Mouse (Mus musculus) gastrocnemius, adult 18-20 months (tissue): ENCODE data around the gene Ptpre. TPM values are rescaled to one million over a fixed set of nuclear protein-coding genes. Genes with fewer than 3 reads are reported as not detected.

Source experiments
- DNase-seq: peaks from one replicate; pipeline ENCODE4 v3.0.0; 2021; ENCODE audit warnings: low spot score
- total RNA-seq, 2 experiments: library from RNA; stranded (reverse); gene quantifications; 2 replicates each; pipeline ENCODE4 v1.2.3; 2021

The Ptpre gene
- total RNA-seq, 2 experiments from 2014 or later, result 0.84 to 1.5 TPM

- DNase-seq, result no peak
Measured at GRCm38 (mm10) chr7:135576329-135576728, 39.0 kb downstream of the Ptpre start.

- no peak for DNase-seq
Measured at GRCm38 (mm10) chr7:135578715-135579325, 41.5 kb downstream of the Ptpre start.

- DNase-seq, result no peak
Measured at GRCm38 (mm10) chr7:135580306-135581091, 43.2 kb downstream of the Ptpre start.

- no peak for DNase-seq
Measured at GRCm38 (mm10) chr7:135581128-135581527, 43.8 kb downstream of the Ptpre start.

GRCm38 (mm10) chr7:135585125-135585687 is 47.9 kb downstream of the Ptpre start:
- no peak for DNase-seq

GRCm38 (mm10) chr7:135586402-135586801 is 49.1 kb downstream of the Ptpre start:
- no peak for DNase-seq

GRCm38 (mm10) chr7:135587821-135588575 is 50.7 kb downstream of the Ptpre start:
- DNase-seq, result no peak

GRCm38 (mm10) chr7:135588620-135589309 is 51.5 kb downstream of the Ptpre start:
- no peak for DNase-seq

GRCm38 (mm10) chr7:135591461-135591860 is 54.2 kb downstream of the Ptpre start:
- no peak for DNase-seq

- no peak for DNase-seq
Measured at GRCm38 (mm10) chr7:135593286-135593685, 56.0 kb downstream of the Ptpre start.

- DNase-seq, result no peak
Measured at GRCm38 (mm10) chr7:135593825-135594224, 56.5 kb downstream of the Ptpre start.

- no peak for DNase-seq
Measured at GRCm38 (mm10) chr7:135594676-135595075, 57.4 kb downstream of the Ptpre start.

GRCm38 (mm10) chr7:135595640-135596174 is 58.4 kb downstream of the Ptpre start:
- DNase-seq, result no peak

GRCm38 (mm10) chr7:135597006-135597405 is 59.7 kb downstream of the Ptpre start:
- no peak for DNase-seq

GRCm38 (mm10) chr7:135597604-135598289 is 60.5 kb downstream of the Ptpre start:
- DNase-seq, result peak; percentile 22

GRCm38 (mm10) chr7:135598303-135598855 is 61.1 kb downstream of the Ptpre start:
- DNase-seq, result no peak

GRCm38 (mm10) chr7:135600076-135600475 is 62.8 kb downstream of the Ptpre start:
- DNase-seq, result peak; percentile 14

- DNase-seq, result no peak
Measured at GRCm38 (mm10) chr7:135601607-135602006, 64.3 kb downstream of the Ptpre start.

- DNase-seq, result no peak
Measured at GRCm38 (mm10) chr7:135602265-135602664, 65.0 kb downstream of the Ptpre start.

- peak; percentile 89 for DNase-seq
Measured at GRCm38 (mm10) chr7:135602881-135603523, 65.7 kb downstream of the Ptpre start.
